Mouse (Mus musculus) CH12.LX (cell line): Measurements from ENCODE around the gene Clca4a. TPM values are rescaled to one million over a fixed set of nuclear protein-coding genes. Genes with fewer than 3 reads are reported as not detected.
A peak's percentile ranks its signal among the peaks of the same experiment; 100 is the strongest.

ENCODE experiments used
- DNase-seq: peaks from one replicate; pipeline ENCODE4 v3.0.0-alpha.2; 2013; ENCODE audit errors: extremely low read depth
- H3K27ac ChIP-seq: 2 replicates; pipeline ENCODE4 v1.5.1; 2012; ENCODE audit warnings: low read depth, mild to moderate bottlenecking, control low read depth, moderate library complexity; ENCODE audit not compliant: insufficient read depth
- H3K27me3 ChIP-seq: replicated peaks from 2 replicates; pipeline ENCODE3; 2012; ENCODE audit warnings: inconsistent platforms
- H3K36me3 ChIP-seq, 2 experiments: replicated peaks in 1 of 2; 2 replicates each; pipeline versions ENCODE3 to v1.6.1; 2012; ENCODE audit warnings: inconsistent platforms in 1 of 2, low read length in 1 of 2, mild to moderate bottlenecking in 1 of 2, mixed read lengths in 1 of 2, moderate library complexity in 1 of 2; ENCODE audit not compliant: control insufficient read depth in 1 of 2, insufficient read depth in 1 of 2
- H3K4me1 ChIP-seq, 2 experiments: 2 replicates each; pipeline ENCODE4 v1.6.1; 2012; ENCODE audit warnings: inconsistent platforms in 1 of 2, moderate library complexity in 1 of 2; ENCODE audit not compliant: insufficient read depth in 2 of 2, control insufficient read depth in 1 of 2
- H3K4me2 ChIP-seq: 2 replicates; pipeline ENCODE4 v1.6.1; 2012; ENCODE audit warnings: low read depth, mild to moderate bottlenecking, control low read depth; ENCODE audit not compliant: poor library complexity, insufficient read depth, severe bottlenecking
- H3K4me3 ChIP-seq, 3 experiments: fragments of 150-350 bp in 1 of 3; sonication (generic) in 1 of 3; replicated peaks in 1 of 3; 2 replicates each; pipeline versions ENCODE3 to v1.5.1; 2011 to 2012; ENCODE audit warnings: low read depth in 2 of 3, low read length in 2 of 3, mild to moderate bottlenecking in 2 of 3, moderate library complexity in 2 of 3, control low read depth in 1 of 3, improper control_type of control experiment in 1 of 3, inconsistent platforms in 1 of 3, mixed read lengths in 1 of 3; ENCODE audit not compliant: poor library complexity in 1 of 3
- H3K79me2 ChIP-seq: replicated peaks from 2 replicates; pipeline ENCODE4 v1.6.1; 2012; ENCODE audit warnings: mild to moderate bottlenecking, moderate library complexity; ENCODE audit not compliant: control insufficient read depth, poor library complexity, insufficient read depth, severe bottlenecking; ENCODE audit errors: extremely low read depth
- H3K9ac ChIP-seq: 2 replicates; pipeline ENCODE4 v1.6.1; 2012; ENCODE audit warnings: low read depth, mild to moderate bottlenecking, control low read depth, moderate library complexity; ENCODE audit not compliant: insufficient read depth
- H3K9me3 ChIP-seq: replicated peaks from 2 replicates; pipeline ENCODE3; 2012; ENCODE audit warnings: low read length, inconsistent platforms, mixed read lengths
- BHLHE40 ChIP-seq: IDR thresholded peaks from 2 replicates; pipeline ENCODE4 v1.6.1; 2011; ENCODE audit warnings: mild to moderate bottlenecking, low read depth, low read length, improper control_type of control experiment
- CHD2 ChIP-seq: IDR thresholded peaks from 2 replicates; pipeline ENCODE4 v1.6.1; 2011; ENCODE audit warnings: low read length, improper control_type of control experiment
- CTCF ChIP-seq, 2 experiments: IDR thresholded peaks in 1 of 2; conservative IDR thresholded peaks in 1 of 2; 2 replicates each; pipeline ENCODE4 v1.5.1; 2011 to 2012; ENCODE audit warnings: low read depth in 2 of 2, low read length in 2 of 2, improper control_type of control experiment in 1 of 2, inconsistent platforms in 1 of 2, mild to moderate bottlenecking in 1 of 2, moderate library complexity in 1 of 2
- E2F4 ChIP-seq: IDR thresholded peaks from 2 replicates; pipeline ENCODE4 v1.6.1; 2011; ENCODE audit warnings: low read depth, low read length, improper control_type of control experiment; ENCODE audit not compliant: insufficient replicate concordance
- ELF1 ChIP-seq: IDR thresholded peaks from 2 replicates; pipeline ENCODE4 v1.6.1; 2014; ENCODE audit warnings: low read depth, mild to moderate bottlenecking, inconsistent platforms, low read length, improper control_type of control experiment
- EP300 ChIP-seq: IDR thresholded peaks from 2 replicates; pipeline ENCODE4 v1.6.1; 2011; ENCODE audit warnings: low read length, improper control_type of control experiment
- ETS1 ChIP-seq: conservative IDR thresholded peaks from 2 replicates; pipeline ENCODE4 v1.6.1; 2012; ENCODE audit warnings: low read depth, mild to moderate bottlenecking, inconsistent platforms, low read length, improper control_type of control experiment, moderate library complexity
- GABPA ChIP-seq: IDR thresholded peaks from 2 replicates; pipeline ENCODE4 v1.6.1; 2012; ENCODE audit warnings: low read depth, low read length, improper control_type of control experiment, inconsistent platforms; ENCODE audit not compliant: insufficient replicate concordance
- IRF4 ChIP-seq: IDR thresholded peaks from 2 replicates; pipeline ENCODE4 v1.6.1; 2014; ENCODE audit warnings: low read depth, mild to moderate bottlenecking, inconsistent platforms, low read length, improper control_type of control experiment
- JUN ChIP-seq: IDR thresholded peaks from 2 replicates; pipeline ENCODE4 v1.6.1; 2011; ENCODE audit warnings: low read depth, mild to moderate bottlenecking, low read length, improper control_type of control experiment, moderate library complexity; ENCODE audit not compliant: insufficient read depth
- MAFK ChIP-seq: IDR thresholded peaks from 2 replicates; pipeline ENCODE4 v1.6.1; 2011; ENCODE audit warnings: low read length, improper control_type of control experiment; ENCODE audit not compliant: insufficient replicate concordance
- MAX ChIP-seq: IDR thresholded peaks from 2 replicates; pipeline ENCODE4 v1.6.1; 2011; ENCODE audit warnings: low read length, improper control_type of control experiment
- MXI1 ChIP-seq: IDR thresholded peaks from 2 replicates; pipeline ENCODE4 v1.6.1; 2011; ENCODE audit warnings: mild to moderate bottlenecking, low read depth, low read length, improper control_type of control experiment
- MYC ChIP-seq: IDR thresholded peaks from 2 replicates; pipeline ENCODE4 v1.6.1; 2011; ENCODE audit warnings: low read depth, mild to moderate bottlenecking, improper control_type of control experiment, low read length
- NELFE ChIP-seq: IDR thresholded peaks from 2 replicates; pipeline ENCODE4 v1.6.1; 2011; ENCODE audit warnings: low read depth, low read length, improper control_type of control experiment
- PAX5 ChIP-seq: IDR thresholded peaks from 2 replicates; pipeline ENCODE4 v1.6.1; 2012; ENCODE audit warnings: low read length, inconsistent platforms, mixed read lengths
- POLR2AphosphoS2 ChIP-seq: IDR thresholded peaks from 2 replicates; pipeline ENCODE4 v1.6.1; 2011; ENCODE audit warnings: low read depth, low read length, improper control_type of control experiment
- RAD21 ChIP-seq: IDR thresholded peaks from 2 replicates; pipeline ENCODE4 v1.6.1; 2011; ENCODE audit warnings: low read depth, mild to moderate bottlenecking, low read length, improper control_type of control experiment, moderate library complexity
- RCOR1 ChIP-seq: conservative IDR thresholded peaks from 2 replicates; pipeline ENCODE4 v1.6.1; 2012; ENCODE audit warnings: low read depth, mild to moderate bottlenecking, inconsistent platforms, low read length, improper control_type of control experiment
- SIN3A ChIP-seq: IDR thresholded peaks from 2 replicates; pipeline ENCODE4 v1.6.1; 2012; ENCODE audit warnings: low read length, improper control_type of control experiment, inconsistent platforms
- SMC3 ChIP-seq: IDR thresholded peaks from 2 replicates; pipeline ENCODE4 v1.6.1; 2011; ENCODE audit warnings: low read depth, low read length, improper control_type of control experiment
- TCF12 ChIP-seq: IDR thresholded peaks from 2 replicates; pipeline ENCODE4 v1.6.1; 2014; ENCODE audit warnings: low read depth, mild to moderate bottlenecking, inconsistent platforms, low read length, improper control_type of control experiment
- UBTF ChIP-seq: IDR thresholded peaks from 2 replicates; pipeline ENCODE4 v1.6.1; 2012; ENCODE audit warnings: low read depth, mild to moderate bottlenecking, inconsistent platforms, low read length, improper control_type of control experiment, moderate library complexity
- USF1 ChIP-seq: IDR thresholded peaks from 2 replicates; pipeline ENCODE4 v1.6.1; 2014; ENCODE audit warnings: low read depth, mild to moderate bottlenecking, inconsistent platforms, low read length, improper control_type of control experiment
- ZC3H11A ChIP-seq: IDR thresholded peaks from 2 replicates; pipeline ENCODE4 v1.6.1; 2012; ENCODE audit warnings: low read depth, mild to moderate bottlenecking, inconsistent platforms, low read length, improper control_type of control experiment
- ZMIZ1 ChIP-seq: IDR thresholded peaks from 2 replicates; pipeline ENCODE4 v1.6.1; 2012; ENCODE audit warnings: low read depth, mild to moderate bottlenecking, inconsistent platforms, low read length, improper control_type of control experiment
- ZNF384 ChIP-seq: IDR thresholded peaks from 2 replicates; pipeline ENCODE4 v1.6.1; 2012; ENCODE audit warnings: low read depth, low read length, improper control_type of control experiment, inconsistent platforms
- dilution Hi-C: fragments of 300-500 bp; cut with MboI; formaldehyde crosslinking; loops from 2 replicates; pipeline ENCODE4 v1.14.3; 2020; ENCODE audit warnings: low sequenced_read_pairs; ENCODE audit not compliant: extremely low pct_unique_long_range_greater_than_20kb, extremely low pct_ligation_motif_present
- in situ Hi-C: fragments of 300-500 bp; cut with MboI; formaldehyde crosslinking; loops from 3 replicates; pipeline ENCODE4 v1.14.3; 2019; ENCODE audit warnings: low sequenced_read_pairs, low pct_ligation_motif_present, low pct_unique_long_range_greater_than_20kb, mixed read lengths
- polyA plus RNA-seq: library from polyadenylated mRNA; unstranded; fragments of >175 nt; gene quantifications from 2 replicates; pipeline ENCODE4 v1.2.1, GENCODE M21; 2012; ENCODE audit warnings: low read depth; ENCODE audit not compliant: insufficient read length
- total RNA-seq, 2 experiments: library from RNA; depleted of rRNA; stranded (reverse); fragments of 300-350 nt in 1 of 2; fragments of >200 nt in 1 of 2; gene quantifications; 2 replicates each; pipeline ENCODE4 v1.2.3; 2012 to 2014

Gene Clca4a
- total and polyA plus RNA-seq, 3 experiments, result 0.30 to 0.47 (median 0.47) TPM

DNA sequence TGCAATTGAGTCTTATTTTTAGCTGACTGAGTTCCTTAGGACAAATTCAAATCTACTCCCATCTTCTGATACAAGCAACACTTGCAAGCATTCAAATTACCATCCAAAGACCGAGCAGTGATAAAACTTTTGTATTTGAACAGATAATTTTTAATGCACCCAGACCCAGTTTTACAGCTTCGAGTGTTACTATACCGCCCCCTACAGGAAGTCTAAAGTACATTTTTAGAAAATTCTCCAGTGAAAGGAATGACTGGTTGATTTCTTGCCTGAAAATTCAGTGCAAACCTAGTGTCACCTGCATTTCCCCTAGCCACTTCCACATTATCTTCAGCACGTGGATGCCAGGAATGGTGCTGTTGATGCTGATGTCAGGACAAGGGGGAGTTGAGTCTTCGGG is 29.6 kb upstream of the Clca4a start:
- Histone ChIP-seq H3K27ac (no peak overlapping the region), H3K9ac (no peak overlapping the region), H3K4me2 (no peak overlapping the region), H3K79me2 (no peaks in the 10 kb centered on the region), H3K4me3 (no peak overlapping the region), H3K27me3 (no peaks in the 10 kb centered on the region), H3K9me3 (no peaks in the 10 kb centered on the region), H3K4me1 (no peaks in the 10 kb centered on the region; a peak in 1 of 4 replicates), H3K36me3 (no peaks in the 10 kb centered on the region)
- in situ Hi-C loops, result loop anchor here (10.0 kb wide), 2 partner anchors 180 to 210 kb away; no protein-coding TSS in a partner anchor
- peak; percentile 54 for DNase-seq
- TF ChIP-seq JUN (no peak), ETS1 (no peak), ZNF384 (no peak), RCOR1 (no peak), NELFE (no peak), UBTF (no peak), MAX (no peak), PAX5 (no peak), EP300 (no peak), CTCF (conservative IDR thresholded peaks at IDR 0.05 in 1 of 2, IDR thresholded peaks at IDR 0.05 in 1 of 2; ENCODE audit: low read depth in 2 of 2, low read length in 2 of 2) (peak; percentile 55 to 90), IRF4 (no peak), ZC3H11A (peak; percentile 58; the same call in 1 of the 2 replicates), MAFK (peak; percentile 27; the same call in 1 of the 2 replicates), USF1 (no peak), E2F4 (no peak), MXI1 (no peak), SMC3 (peak; percentile 84), ELF1 (no peak), TCF12 (no peak), MYC (0 out of 2 replicates have a peak, but pooled peaks have one; percentile 21), RAD21 (peak; percentile 91), GABPA (no peak)
- dilution Hi-C loops, result no loop called here

DNA sequence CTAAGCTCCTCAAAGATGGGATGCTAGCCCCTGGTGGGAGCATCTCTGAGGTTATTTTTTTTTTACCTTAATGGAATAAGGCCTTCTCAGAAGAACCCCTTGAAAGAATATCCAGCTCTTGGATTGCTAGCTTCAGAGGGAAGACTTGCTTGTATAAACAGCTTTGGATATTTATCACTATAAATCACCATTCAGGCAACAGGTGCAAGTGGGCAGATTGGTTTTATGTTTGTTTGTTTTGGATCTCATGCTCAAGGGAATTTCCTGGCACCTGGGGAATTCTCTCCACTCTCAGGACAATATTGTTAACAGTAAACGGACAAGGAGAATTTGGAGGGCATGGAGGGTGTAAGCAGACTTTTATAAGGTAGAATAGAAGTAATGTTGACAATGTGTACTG is 26.1 kb upstream of the Clca4a start:
- Histone ChIP-seq H3K27me3 (no peaks in the 10 kb centered on the region), H3K27ac (no peak overlapping the region), H3K79me2 (no peaks in the 10 kb centered on the region), H3K36me3 (no peaks in the 10 kb centered on the region), H3K9ac (no peak overlapping the region), H3K4me3 (no peak overlapping the region), H3K4me2 (no peak overlapping the region), H3K9me3 (no peaks in the 10 kb centered on the region), H3K4me1 (no peaks in the 10 kb centered on the region)
- dilution Hi-C loops, result no loop called here
- no peak for DNase-seq
- in situ Hi-C loops, result loop anchor here (10.0 kb wide), 2 partner anchors 176 to 206 kb away; no protein-coding TSS in a partner anchor
- TF ChIP-seq SMC3 (no peak), MAFK (no peak), MYC (no peak), POLR2AphosphoS2 (no peak), E2F4 (no peak), ZMIZ1 (no peak), MXI1 (no peak), CHD2 (no peak), SIN3A (no peak), GABPA (no peak), BHLHE40 (no peak), RCOR1 (no peak)
